Mouse (Mus musculus) common myeloid progenitor, adult 5-6 weeks (primary cell): Measurements from ENCODE around the gene Slc29a1. TPM values are rescaled to one million over a fixed set of nuclear protein-coding genes. Genes with fewer than 3 reads are reported as not detected.

Source experiments
- ATAC-seq: replicated peaks from 2 replicates; pipeline ENCODE4 v1.8.0; 2016; ENCODE audit warnings: low read depth, mild to moderate bottlenecking, moderate TSS enrichment, inconsistent platforms; ENCODE audit not compliant: poor library complexity, severe bottlenecking
- total RNA-seq: library from RNA; stranded (forward); fragments of 200-1000, 187-1606 nt; gene quantifications from 2 replicates; pipeline ENCODE4 v1.2.3, GENCODE M21; 2017

The Slc29a1 gene
- total RNA-seq, 1 experiment from 2014 or later: 80.6 TPM

GRCm38 (mm10) chr17:45542705-45543104, 56.7 kb downstream of the Slc29a1 start:
- no peak for ATAC-seq

DNA sequence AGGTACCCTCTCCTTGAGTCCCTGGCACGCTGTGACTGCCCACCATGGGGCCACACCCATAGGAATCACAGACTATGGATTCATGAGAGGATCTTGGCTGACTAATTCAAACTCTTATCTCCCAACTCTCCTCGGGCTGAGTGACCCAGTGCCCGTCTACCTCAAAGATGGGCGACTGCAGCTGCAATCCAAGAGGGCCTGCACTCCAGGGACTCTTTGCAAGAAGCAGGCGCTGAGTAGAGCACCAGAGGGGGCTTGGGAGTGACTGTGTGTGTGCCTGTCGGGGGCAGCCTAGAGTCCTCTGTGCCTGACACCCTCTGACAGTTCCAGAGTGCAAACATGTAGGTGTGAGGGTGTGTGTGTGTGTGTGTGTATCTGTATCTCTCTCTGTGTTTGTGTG, 57.3 kb downstream of the Slc29a1 start:
- ATAC-seq: no peak

DNA sequence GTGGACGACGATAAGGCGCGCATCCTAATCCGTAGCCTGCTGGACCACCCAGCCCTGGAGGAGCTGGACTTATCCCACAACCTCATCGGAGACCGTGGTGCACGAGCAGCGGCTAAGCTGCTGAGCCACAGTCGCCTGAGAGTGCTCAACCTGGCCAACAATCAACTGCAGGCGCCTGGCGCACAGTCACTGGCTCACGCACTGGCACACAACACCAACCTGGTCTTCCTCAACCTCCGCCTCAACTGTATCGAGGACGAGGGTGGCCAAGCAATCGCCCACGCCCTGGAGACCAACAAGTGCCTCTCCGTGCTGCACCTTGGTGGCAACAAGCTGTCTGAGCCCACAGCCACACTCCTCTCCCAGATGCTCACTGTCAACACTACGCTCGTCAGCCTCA, 59.7 kb downstream of the Slc29a1 start:
- no peak for ATAC-seq

- no peak for ATAC-seq
Measured at GRCm38 (mm10) chr17:45538394-45538793, 61.0 kb downstream of the Slc29a1 start.

GRCm38 (mm10) chr17:45536264-45536663, 63.1 kb downstream of the Slc29a1 start:
- peak; percentile 54; the same call in 1 of the 2 replicates for ATAC-seq

Other genes starting within 250 kb of the Slc29a1 start
- gene Cdc5l, start 165.9 kb downstream of the Slc29a1 start, total RNA-seq: 128 and 141 TPM in 2 replicates
- 1.6 TPM in 1 of 2 replicates, not detected in the other for gene Spats1, start 124.2 kb downstream of the Slc29a1 start, total RNA-seq
- 11.1 and 11.4 TPM in 2 replicates for gene Aars2, start 92.8 kb downstream of the Slc29a1 start, total RNA-seq
- gene Tcte1, start 76.2 kb downstream of the Slc29a1 start, total RNA-seq: not detected in 2 replicates
- gene Tmem151b, start 49.9 kb downstream of the Slc29a1 start, total RNA-seq: 0.53 TPM in 1 of 2 replicates, not detected in the other
- gene Nfkbie, start 43.9 kb downstream of the Slc29a1 start, total RNA-seq: 10.1 and 11.0 TPM in 2 replicates
- 49.6 and 93.8 TPM in 2 replicates for gene Slc35b2, start 35.7 kb downstream of the Slc29a1 start, total RNA-seq
- 2,806 and 3,169 TPM in 2 replicates for gene Hsp90ab1, start 26.3 kb downstream of the Slc29a1 start, total RNA-seq
- not detected in 2 replicates for gene Mymx, start 2.5 kb upstream of the Slc29a1 start, total RNA-seq
- gene Capn11, start 59.7 kb upstream of the Slc29a1 start, total RNA-seq: 0.27 and 0.34 TPM in 2 replicates
- 11.0 and 14.4 TPM in 2 replicates for gene Mrpl14, start 86.7 kb upstream of the Slc29a1 start, total RNA-seq
- 5.2 and 7.0 TPM in 2 replicates for gene Tmem63b, start 87.3 kb upstream of the Slc29a1 start, total RNA-seq
- not detected in 2 replicates for gene 1600014C23Rik, start 134.2 kb upstream of the Slc29a1 start, total RNA-seq